Mouse (Mus musculus) lung, embryonic 14.5 days (tissue): Measurements from ENCODE around the gene Tha1. TPM values are rescaled to one million over a fixed set of nuclear protein-coding genes. Genes with fewer than 3 reads are reported as not detected.
A peak's percentile ranks its signal among the peaks of the same experiment; 100 is the strongest.
"Not testable (repeated sequence)": the region's sequence is repeated elsewhere in the genome, so short reads cannot be mapped to it uniquely, and the experiment has no call there.

Experiments used
- ATAC-seq: fragments of 200-750 bp; cut with Nextera tagmentation; 2 replicates; pipeline ENCODE4 v1.8.0; 2017; ENCODE audit warnings: mild to moderate bottlenecking, moderate TSS enrichment, moderate library complexity; ENCODE audit not compliant: insufficient read depth
- DNase-seq: peaks from one replicate; pipeline ENCODE4 v3.0.0-alpha.2; 2015
- H3K27ac ChIP-seq: fragments of 300-500 bp; sonication (generic); 2 replicates; pipeline ENCODE4 v1.5.1; 2014; ENCODE audit warnings: low read depth, mild to moderate bottlenecking, moderate library complexity
- H3K27me3 ChIP-seq: fragments of 300-500 bp; sonication (generic); 2 replicates; pipeline ENCODE4 v1.6.1; 2014; ENCODE audit warnings: low read length, control low read depth; ENCODE audit not compliant: insufficient read depth
- H3K36me3 ChIP-seq: fragments of 300-500 bp; sonication (generic); 2 replicates; pipeline ENCODE4 v1.6.1; 2014; ENCODE audit warnings: control low read depth; ENCODE audit not compliant: insufficient read depth
- H3K4me1 ChIP-seq: fragments of 300-500 bp; sonication (generic); 2 replicates; pipeline ENCODE4 v1.6.1; 2014; ENCODE audit warnings: antibody characterized with exemption, control low read depth; ENCODE audit not compliant: insufficient read depth
- H3K4me2 ChIP-seq: fragments of 300-500 bp; sonication (generic); 2 replicates; pipeline ENCODE4 v1.6.1; 2014; ENCODE audit warnings: mild to moderate bottlenecking
- H3K4me3 ChIP-seq: fragments of 300-500 bp; sonication (generic); 2 replicates; pipeline ENCODE4 v1.5.1; 2014; ENCODE audit warnings: low read depth, low read length
- H3K9ac ChIP-seq: fragments of 300-500 bp; sonication (generic); 2 replicates; pipeline ENCODE4 v1.6.1; 2014
- H3K9me3 ChIP-seq: fragments of 300-500 bp; sonication (generic); 2 replicates; pipeline ENCODE4 v1.6.1; 2016; ENCODE audit warnings: low read depth, low read length, control low read depth
- CTCF ChIP-seq: IDR thresholded peaks from 2 replicates; pipeline ENCODE4 v1.5.1; 2016; ENCODE audit warnings: antibody characterized with exemption, low read depth
- WGBS: fragments of 180-500 bp; shearing (Covaris S2); extraction: QIAGEN DNeasy Blood & Tissue Kit; methylation state at CpG from one replicate; pipeline ENCODE4 v1.1.7; 2014; 5-methylcytosine and 5-hydroxymethylcytosine counted together
- polyA plus RNA-seq: library from polyadenylated mRNA; unstranded; fragments of >200 nt; fragmentation: Nextera tagmentation; extraction: Ambion mirVana; gene quantifications from 2 replicates; pipeline ENCODE4 v1.2.1, GENCODE M21; 2014

Gene Tha1
- polyA plus RNA-seq, 1 experiment from 2014 or later, result 3.4 TPM

DNA sequence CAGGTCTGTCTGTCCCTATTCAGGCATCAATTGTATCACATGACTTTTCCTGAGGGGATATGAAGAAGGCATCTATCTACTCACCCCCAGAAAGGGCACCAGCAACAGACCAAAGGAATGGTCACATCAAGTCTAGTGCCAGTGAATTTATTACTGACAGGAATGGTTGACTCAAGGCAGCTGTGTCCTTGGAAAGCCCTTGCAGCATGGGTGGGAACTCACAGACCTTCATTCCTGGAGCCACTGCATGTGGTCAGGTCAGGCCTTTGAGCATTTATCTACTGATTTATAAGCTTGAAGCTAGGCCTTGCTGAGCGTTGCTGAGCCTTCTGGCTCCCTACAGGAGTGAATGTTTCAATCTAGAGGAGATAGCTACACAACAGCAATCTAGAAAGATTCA is 32.4 kb downstream of the Tha1 start:
- no peak for TF ChIP-seq CTCF
- DNase-seq (no peak), ATAC-seq (no peak)
- H3K4me2 ChIP-seq, result no peak overlapping the region
- H3K4me1 ChIP-seq, result 0 out of 2 replicates have a peak, but pooled peaks cover 2% of the 10 kb centered on the region
- no peak overlapping the region; the same call in 1 of the 2 replicates for H3K9ac ChIP-seq
- H3K4me3 ChIP-seq, result no peak overlapping the region
- 33% methylated on average over 1 of the region's 1 CpGs for WGBS
- no peaks in the 10 kb centered on the region for H3K36me3 ChIP-seq
- no peaks in the 10 kb centered on the region for H3K9me3 ChIP-seq
- H3K27ac ChIP-seq, result no peak overlapping the region
- H3K27me3 ChIP-seq, result no peaks in the 10 kb centered on the region

DNA sequence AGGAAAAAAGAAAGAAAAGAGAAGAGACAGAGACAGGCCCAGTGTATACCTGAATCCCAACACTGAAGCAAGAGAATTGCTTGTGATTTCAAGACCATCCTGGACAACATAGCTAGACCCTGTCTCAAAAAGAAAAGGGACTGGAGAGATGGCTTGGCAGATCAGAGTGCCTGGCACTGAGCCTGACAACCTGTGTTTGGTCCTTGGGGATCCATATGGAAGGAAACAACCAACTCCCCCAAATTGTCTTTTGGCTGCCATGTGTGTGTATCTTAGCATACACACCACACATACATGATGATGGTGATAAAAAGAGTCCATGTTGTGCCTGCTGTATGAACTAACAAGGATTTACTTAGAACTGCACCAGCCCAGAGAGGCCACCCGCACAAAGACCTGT is 34.3 kb downstream of the Tha1 start:
- no peak overlapping the region for H3K9ac ChIP-seq
- H3K27ac ChIP-seq, result no peak overlapping the region
- WGBS, result 63% methylated on average over 1 of the region's 1 CpGs
- H3K4me3 ChIP-seq, result no peak overlapping the region
- no peak overlapping the region for H3K4me2 ChIP-seq
- TF ChIP-seq CTCF, result no peak
- no peaks in the 10 kb centered on the region for H3K27me3 ChIP-seq
- 0 out of 2 replicates have a peak, but pooled peaks cover 2% of the 10 kb centered on the region for H3K4me1 ChIP-seq
- H3K36me3 ChIP-seq, result no peaks in the 10 kb centered on the region
- H3K9me3 ChIP-seq, result no peaks in the 10 kb centered on the region
- DNase-seq (no peak), ATAC-seq (no peak)

DNA sequence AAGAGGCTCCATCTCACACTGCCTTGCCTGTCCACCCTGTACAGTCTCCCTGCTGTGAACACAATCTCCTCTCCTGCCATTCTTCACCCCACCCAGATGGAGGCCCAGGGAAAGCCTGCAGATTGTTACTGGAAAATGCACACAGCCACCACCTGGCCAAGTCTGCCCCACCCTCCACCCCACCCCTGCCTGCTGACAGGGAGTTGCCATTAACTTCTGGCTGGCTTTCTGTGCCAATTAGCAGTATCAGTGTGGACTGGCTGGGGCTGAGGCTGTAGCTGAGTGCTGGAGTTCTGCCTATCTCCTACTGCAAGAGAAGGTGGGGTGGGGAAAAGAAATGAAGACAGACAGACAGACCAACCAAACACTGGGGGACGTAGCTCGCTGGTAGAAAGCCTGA is 34.7 kb downstream of the Tha1 start:
- 0 out of 2 replicates have a peak, but pooled peaks cover 2% of the 10 kb centered on the region for H3K4me1 ChIP-seq
- WGBS, result 69% methylated on average over 2 of the region's 2 CpGs
- DNase-seq (no peak), ATAC-seq (peak; percentile 33; the same call in 1 of the 2 replicates)
- H3K9ac ChIP-seq, result no peak overlapping the region
- no peak for TF ChIP-seq CTCF
- H3K36me3 ChIP-seq, result no peaks in the 10 kb centered on the region
- no peaks in the 10 kb centered on the region for H3K27me3 ChIP-seq
- H3K4me2 ChIP-seq, result no peak overlapping the region
- no peak overlapping the region for H3K4me3 ChIP-seq
- H3K9me3 ChIP-seq, result no peaks in the 10 kb centered on the region
- H3K27ac ChIP-seq, result no peak overlapping the region

DNA sequence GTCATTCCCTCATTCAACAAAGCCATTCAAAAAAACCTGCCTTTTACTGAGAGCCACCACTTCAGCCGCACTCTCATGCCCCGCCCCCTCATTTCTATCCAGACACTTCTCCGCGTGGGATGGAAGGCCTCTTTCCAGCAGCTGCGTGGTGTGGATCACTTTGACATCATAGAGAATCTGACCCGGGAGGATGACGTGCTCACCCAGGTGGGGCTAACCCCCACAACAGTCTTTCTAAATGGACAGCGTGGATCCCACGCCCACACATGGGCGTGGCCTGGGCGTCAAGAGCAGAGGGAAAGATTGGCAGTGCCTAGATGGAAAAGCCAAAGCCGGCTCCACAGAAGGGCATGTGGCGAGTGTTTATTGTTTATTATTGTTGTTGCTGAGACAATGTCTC is 37.0 kb downstream of the Tha1 start:
- no peaks in the 10 kb centered on the region for H3K27me3 ChIP-seq
- DNase-seq, result peak; percentile 74
- H3K36me3 ChIP-seq, result no peaks in the 10 kb centered on the region
- no peak overlapping the region for H3K27ac ChIP-seq
- ATAC-seq, result no peak
- H3K9ac ChIP-seq, result no peak overlapping the region
- no peaks in the 10 kb centered on the region for H3K9me3 ChIP-seq
- WGBS, result 20% methylated on average over 13 of the region's 13 CpGs
- peak overlapping the region; percentile 53 for H3K4me2 ChIP-seq
- TF ChIP-seq CTCF, result no peak
- peak overlapping the region; percentile 18; the same call in 1 of the 2 replicates for H3K4me3 ChIP-seq
- H3K4me1 ChIP-seq, result 0 out of 2 replicates have a peak, but pooled peaks cover 2% of the 10 kb centered on the region

DNA sequence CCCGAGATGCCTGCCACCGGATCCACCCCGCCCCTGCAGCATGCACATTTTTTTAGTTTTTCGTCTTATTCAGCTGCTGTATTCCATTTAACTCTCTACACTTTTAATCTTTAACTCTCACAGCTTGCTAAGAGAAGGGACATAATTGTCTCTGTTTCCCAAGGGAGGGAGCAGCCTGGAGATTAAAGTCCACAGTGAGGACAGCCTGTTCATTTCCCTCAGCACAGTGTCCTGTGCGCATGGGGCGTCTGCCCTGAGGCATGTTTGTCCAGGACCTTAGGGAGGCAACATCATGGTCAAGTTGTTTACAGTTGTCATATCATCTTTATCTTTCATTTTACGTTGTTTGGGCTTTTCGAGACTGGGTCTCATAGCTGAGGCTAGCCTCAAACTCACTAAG is 39.2 kb downstream of the Tha1 start:
- H3K27me3 ChIP-seq, result no peaks in the 10 kb centered on the region
- H3K36me3 ChIP-seq, result no peaks in the 10 kb centered on the region
- WGBS, result 84% methylated on average over 8 of the region's 8 CpGs
- peaks cover 15% of the 10 kb centered on the region for H3K4me1 ChIP-seq
- H3K9ac ChIP-seq, result no peak overlapping the region
- no peak for DNase-seq
- H3K4me2 ChIP-seq, result no peak overlapping the region
- H3K4me3 ChIP-seq, result no peak overlapping the region
- no peak overlapping the region for H3K27ac ChIP-seq
- H3K9me3 ChIP-seq, result no peaks in the 10 kb centered on the region
- no peak for TF ChIP-seq CTCF
- no peak for ATAC-seq

DNA sequence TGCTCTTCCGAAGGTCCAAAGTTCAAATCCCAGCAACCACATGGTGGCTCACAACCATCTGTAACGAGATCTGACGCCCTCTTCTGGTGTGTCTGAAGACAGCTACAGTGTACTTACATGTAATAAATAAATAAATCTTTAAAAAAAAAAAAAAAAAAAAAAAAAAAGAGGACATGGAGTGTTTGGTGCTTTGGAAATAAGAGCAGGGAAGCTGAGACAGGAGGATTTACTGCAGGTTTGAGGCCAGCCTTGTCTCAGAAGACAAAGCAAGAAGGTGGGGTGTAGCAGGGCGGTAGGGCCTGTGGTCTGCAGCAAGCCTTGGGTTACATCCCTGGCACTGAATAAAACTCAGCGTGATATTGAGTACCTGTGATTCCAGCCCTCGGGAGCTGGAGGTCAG is 39.8 kb downstream of the Tha1 start:
- H3K9ac ChIP-seq, H3K27me3 ChIP-seq, H3K36me3 ChIP-seq, H3K27ac ChIP-seq, H3K4me3 ChIP-seq, H3K9me3 ChIP-seq, DNase-seq, H3K4me2 ChIP-seq, ATAC-seq: not testable (repeated sequence)
- H3K4me1 ChIP-seq, result peaks cover 20% of the 10 kb centered on the region
- WGBS, result 86% methylated on average over 4 of the region's 6 CpGs

DNA sequence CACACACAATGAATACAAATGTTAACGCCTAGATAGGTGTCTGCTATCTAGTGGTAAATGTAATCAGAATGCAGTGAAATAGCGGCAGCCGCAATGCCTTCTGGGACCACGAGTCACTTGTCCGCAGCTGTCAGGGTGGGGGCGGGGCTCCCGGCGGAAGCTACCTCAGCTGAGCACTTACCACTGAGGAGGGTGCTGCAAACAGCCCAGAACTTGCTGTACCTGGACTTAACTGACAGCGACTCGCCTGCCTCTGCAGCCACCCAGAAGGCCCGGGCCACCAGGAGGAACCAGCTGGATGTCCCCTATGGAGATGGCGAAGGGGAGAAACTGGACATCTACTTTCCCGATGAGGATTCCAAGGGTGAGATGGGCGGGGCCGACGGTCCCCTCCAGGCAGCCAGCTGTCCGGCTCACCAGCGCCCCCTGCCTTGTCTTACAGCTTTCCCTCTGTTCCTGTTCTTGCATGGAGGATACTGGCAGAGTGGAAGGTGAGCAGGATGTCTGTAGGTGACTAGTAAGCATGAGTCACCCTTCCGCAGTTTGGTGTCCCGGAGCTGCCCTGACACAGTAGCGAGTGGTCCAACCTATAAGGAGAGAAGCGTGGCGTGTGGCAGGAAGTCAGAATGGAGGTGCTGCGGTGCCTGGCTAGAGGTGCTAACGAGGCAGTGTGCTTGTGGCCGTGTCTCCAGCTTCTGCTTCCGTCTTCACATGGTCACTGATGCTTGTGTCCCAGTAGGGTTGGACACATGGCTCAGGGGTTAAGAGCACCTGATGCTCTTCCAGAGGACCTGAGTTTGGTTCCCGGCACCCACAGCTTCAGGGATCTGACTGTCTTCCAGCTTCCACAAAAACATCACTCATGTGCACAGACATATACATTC is 41.0 kb downstream of the Tha1 start:
- Histone ChIP-seq H3K9ac (no peak overlapping the region), H3K4me1 (peaks cover 30% of the 10 kb centered on the region), H3K9me3 (no peaks in the 10 kb centered on the region), H3K4me3 (peak overlapping the region; percentile 19), H3K27me3 (no peaks in the 10 kb centered on the region), H3K36me3 (no peaks in the 10 kb centered on the region), H3K27ac (no peak overlapping the region), H3K4me2 (peak overlapping the region; percentile 54)
- DNase-seq, result peak; percentile 84
- no peak for ATAC-seq
- WGBS, result 20% methylated on average over 28 of the region's 28 CpGs
- peak; percentile 77 for TF ChIP-seq CTCF
